ENCODE assay signal across 23 mouse cellular contexts in the genomic region with DNA sequence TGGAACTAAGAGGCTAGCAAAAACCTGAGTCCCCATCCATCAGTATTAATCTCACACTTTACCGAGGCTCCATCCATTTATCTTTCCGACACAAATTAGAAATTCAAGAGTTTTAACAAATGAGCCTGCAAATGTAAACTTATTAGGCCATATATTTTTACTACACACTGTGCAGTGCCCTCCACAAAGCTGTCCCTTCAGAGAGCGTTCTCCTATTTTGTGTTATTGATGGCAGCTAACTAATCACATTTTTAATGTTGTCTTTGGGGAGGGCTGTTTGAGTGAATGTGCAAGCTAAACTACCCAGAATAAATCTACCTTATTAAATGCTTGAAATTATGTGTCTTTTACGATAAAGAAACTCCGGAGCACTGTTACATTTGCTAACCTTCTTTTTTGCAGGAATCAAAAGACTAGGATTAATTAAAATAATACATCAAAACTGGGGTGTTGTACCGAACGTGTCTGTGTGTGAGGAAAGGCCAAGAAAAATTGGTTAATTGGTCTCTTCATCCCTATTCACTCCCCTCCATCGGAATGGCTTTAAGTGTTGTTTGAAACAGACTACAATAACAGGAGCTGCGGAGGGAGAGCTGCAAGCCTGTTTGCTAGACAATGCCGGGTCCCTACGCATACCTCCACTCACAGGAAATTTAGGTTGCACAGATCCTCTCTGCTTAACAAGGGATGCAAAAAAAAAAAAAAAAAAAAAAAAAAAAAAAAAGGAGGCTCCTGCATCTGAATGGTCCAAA.
DNase-seq lines count a peak whose midpoint lies in the region; ATAC-seq and TF ChIP-seq lines count a peak whose summit lies in the region.
"Had no signal": no experiment of that assay in that cellular context is flagged by ENCODE, and none has a peak within 500 bp of the region (broad histone marks: within the 10 kb centered on the region; RNA-seq: fewer than 3 reads in every experiment).

No protein-coding gene starts in this region.

- no peak for TF ChIP-seq EP300 in liver, postnatal 0 days (IDR thresholded peaks at IDR 0.05; ENCODE audit: low read depth)

- no peak for DNase-seq in forebrain, embryonic 11.5 days (ENCODE audit: low spot score)
- no peak for DNase-seq in hindbrain, postnatal 0 days (ENCODE audit: low spot score)
- DNase-seq in midbrain, embryonic 14.5 days: peak; percentile 20
- no peak for DNase-seq in midbrain, embryonic 10.5 days (ENCODE audit: low spot score)
- DNase-seq in retina, embryonic 14.5 days (ENCODE audit: low spot score): peak; percentile 18
- DNase-seq in liver, postnatal 0 days: no peak
- DNase-seq: adrenal gland, postnatal 14 days; B cell, adult 2 months; cerebellum, adult 18-20 months; cerebellum, adult 9-11 months; cerebellum, postnatal 36 days; forebrain, postnatal 0 days; gastrocnemius, postnatal 14 days; heart, adult 2 months; heart, postnatal 14 days had no signal

- H3K9me3 ChIP-seq in forebrain, embryonic 12.5 days: no peaks in the 10 kb centered on the region
- no peaks in the 10 kb centered on the region for H3K9me3 ChIP-seq in forebrain, embryonic 11.5 days (ENCODE audit: control insufficient read depth, low read length)
- H3K9me3 ChIP-seq in hindbrain, embryonic 15.5 days: no peaks in the 10 kb centered on the region
- H3K9me3 ChIP-seq in hindbrain, postnatal 0 days (ENCODE audit: low read length): no peaks in the 10 kb centered on the region
- H3K9me3 ChIP-seq in midbrain, embryonic 14.5 days (ENCODE audit: control insufficient read depth, low read length): no peaks in the 10 kb centered on the region
- no peaks in the 10 kb centered on the region for H3K9me3 ChIP-seq in midbrain, embryonic 10.5 days (replicated peaks)
- H3K9me3 ChIP-seq in liver, postnatal 0 days (ENCODE audit: low read length): no peaks in the 10 kb centered on the region
- H3K9me3 ChIP-seq: embryonic facial prominence, embryonic 13.5 days; heart, embryonic 15.5 days had no signal

- no peak overlapping the region for H3K4me3 ChIP-seq in forebrain, embryonic 12.5 days (replicated peaks)
- no peak overlapping the region for H3K4me3 ChIP-seq in forebrain, embryonic 11.5 days (ENCODE audit: low read depth, low read length)
- H3K4me3 ChIP-seq in hindbrain, embryonic 15.5 days: no peak overlapping the region
- H3K4me3 ChIP-seq in hindbrain, postnatal 0 days (ENCODE audit: low read length): no peak overlapping the region
- H3K4me3 ChIP-seq in midbrain, embryonic 14.5 days (replicated peaks; ENCODE audit: low read depth, low read length): no peak overlapping the region
- no peak overlapping the region for H3K4me3 ChIP-seq in midbrain, embryonic 10.5 days
- H3K4me3 ChIP-seq in liver, postnatal 0 days (ENCODE audit: low read depth, low read length): no peak overlapping the region
- H3K4me3 ChIP-seq: embryonic facial prominence, embryonic 13.5 days; heart, adult 2 months; heart, embryonic 15.5 days had no signal

- H3K4me2 ChIP-seq in forebrain, embryonic 12.5 days: no peak overlapping the region
- no peak overlapping the region for H3K4me2 ChIP-seq in forebrain, embryonic 11.5 days (ENCODE audit: low read depth, low read length, severe bottlenecking)
- no peak overlapping the region for H3K4me2 ChIP-seq in hindbrain, embryonic 15.5 days
- no peak overlapping the region for H3K4me2 ChIP-seq in hindbrain, postnatal 0 days (ENCODE audit: low read depth, low read length)
- H3K4me2 ChIP-seq in midbrain, embryonic 14.5 days (ENCODE audit: low read length): no peak overlapping the region
- H3K4me2 ChIP-seq in liver, postnatal 0 days (ENCODE audit: low read depth, low read length): no peak overlapping the region
- H3K4me2 ChIP-seq: embryonic facial prominence, embryonic 13.5 days; heart, embryonic 11.5 days; heart, embryonic 15.5 days had no signal

- ATAC-seq in forebrain, embryonic 12.5 days (ENCODE audit: low FRiP score): peak; percentile 30; the same call in 1 of the 2 replicates
- ATAC-seq in forebrain, embryonic 11.5 days (replicated peaks; ENCODE audit: low FRiP score): no peak
- ATAC-seq in hindbrain, embryonic 15.5 days (ENCODE audit: low FRiP score, low read depth): 0 out of 2 replicates have a peak, but pooled peaks have one; percentile 23
- no peak for ATAC-seq in hindbrain, postnatal 0 days
- ATAC-seq in midbrain, embryonic 14.5 days (ENCODE audit: low FRiP score, low TSS enrichment): no peak
- ATAC-seq in liver, postnatal 0 days: no peak
- ATAC-seq: activated CD4-positive, CD25-positive, alpha-beta regulatory T cell, adult 4 months; CD4-positive, CD25-positive, alpha-beta regulatory T cell, adult 4 months; forebrain, postnatal 0 days; Patski had no signal

- no peak for TF ChIP-seq CTCF in hindbrain, postnatal 0 days (IDR thresholded peaks at IDR 0.05; ENCODE audit: low read depth)
- TF ChIP-seq CTCF in liver, postnatal 0 days (IDR thresholded peaks at IDR 0.05; ENCODE audit: low read depth): no peak

- H3K27ac ChIP-seq in forebrain, embryonic 12.5 days: no peak overlapping the region
- no peak overlapping the region for H3K27ac ChIP-seq in forebrain, embryonic 11.5 days (ENCODE audit: low read depth, low read length)
- no peak overlapping the region for H3K27ac ChIP-seq in hindbrain, embryonic 15.5 days (replicated peaks)
- H3K27ac ChIP-seq in hindbrain, postnatal 0 days: no peak overlapping the region
- no peak overlapping the region for H3K27ac ChIP-seq in midbrain, embryonic 14.5 days (replicated peaks; ENCODE audit: low read depth, low read length)
- H3K27ac ChIP-seq in midbrain, embryonic 10.5 days (replicated peaks): no peak overlapping the region
- no peak overlapping the region for H3K27ac ChIP-seq in liver, postnatal 0 days (ENCODE audit: low read depth)
- H3K27ac ChIP-seq: embryonic facial prominence, embryonic 13.5 days; heart, adult 2 months; heart, embryonic 15.5 days had no signal

- 30% methylated on average over 11 of the region's 11 CpGs for WGBS in forebrain, embryonic 12.5 days
- WGBS in forebrain, embryonic 11.5 days: 56% methylated on average over 11 of the region's 11 CpGs
- WGBS in hindbrain, embryonic 15.5 days: 60% methylated on average over 11 of the region's 11 CpGs
- 69% methylated on average over 11 of the region's 11 CpGs for WGBS in hindbrain, postnatal 0 days
- 67% methylated on average over 11 of the region's 11 CpGs for WGBS in midbrain, embryonic 14.5 days
- WGBS in midbrain, embryonic 10.5 days: 80% methylated on average over 11 of the region's 11 CpGs
- WGBS in liver, postnatal 0 days (ENCODE audit: insufficient replicate concordance): 73% methylated on average over 11 of the region's 11 CpGs

- no peaks in the 10 kb centered on the region for H3K36me3 ChIP-seq in forebrain, embryonic 12.5 days (replicated peaks)
- H3K36me3 ChIP-seq in forebrain, embryonic 11.5 days (ENCODE audit: control insufficient read depth, insufficient read depth, low read length): no peaks in the 10 kb centered on the region
- no peaks in the 10 kb centered on the region for H3K36me3 ChIP-seq in hindbrain, embryonic 15.5 days
- H3K36me3 ChIP-seq in hindbrain, postnatal 0 days (ENCODE audit: insufficient read depth, low read length): no peaks in the 10 kb centered on the region
- H3K36me3 ChIP-seq in midbrain, embryonic 14.5 days (ENCODE audit: control insufficient read depth, insufficient read depth, low read length): no peaks in the 10 kb centered on the region
- no peaks in the 10 kb centered on the region for H3K36me3 ChIP-seq in midbrain, embryonic 10.5 days
- H3K36me3 ChIP-seq in liver, postnatal 0 days (replicated peaks; ENCODE audit: insufficient read depth, low read length): no peaks in the 10 kb centered on the region
- H3K36me3 ChIP-seq: embryonic facial prominence, embryonic 13.5 days; heart, embryonic 15.5 days had no signal

- H3K4me1 ChIP-seq in forebrain, embryonic 12.5 days: peaks cover 11% of the 10 kb centered on the region
- no peaks in the 10 kb centered on the region; the same call in 1 of the 2 replicates for H3K4me1 ChIP-seq in forebrain, embryonic 11.5 days (replicated peaks; ENCODE audit: control insufficient read depth, insufficient read depth, low read length)
- H3K4me1 ChIP-seq in hindbrain, embryonic 15.5 days (replicated peaks): 0 out of 2 replicates have a peak, but pooled peaks cover 3% of the 10 kb centered on the region
- no peaks in the 10 kb centered on the region for H3K4me1 ChIP-seq in hindbrain, postnatal 0 days (ENCODE audit: insufficient read depth, low read length)
- H3K4me1 ChIP-seq in midbrain, embryonic 14.5 days (ENCODE audit: control insufficient read depth, insufficient read depth, low read length): no peaks in the 10 kb centered on the region
- H3K4me1 ChIP-seq in midbrain, embryonic 10.5 days: peaks cover 9% of the 10 kb centered on the region; the same call in 1 of the 2 replicates
- no peaks in the 10 kb centered on the region for H3K4me1 ChIP-seq in liver, postnatal 0 days (ENCODE audit: insufficient read depth)
- H3K4me1 ChIP-seq: embryonic facial prominence, embryonic 13.5 days; heart, embryonic 15.5 days had no signal

- H3K27me3 ChIP-seq in forebrain, embryonic 12.5 days: no peaks in the 10 kb centered on the region
- no peaks in the 10 kb centered on the region for H3K27me3 ChIP-seq in forebrain, embryonic 11.5 days (ENCODE audit: control insufficient read depth, insufficient read depth, low read length)
- H3K27me3 ChIP-seq in hindbrain, embryonic 15.5 days: no peaks in the 10 kb centered on the region
- no peaks in the 10 kb centered on the region for H3K27me3 ChIP-seq in hindbrain, postnatal 0 days (ENCODE audit: insufficient read depth, low read length)
- H3K27me3 ChIP-seq in midbrain, embryonic 14.5 days (ENCODE audit: control insufficient read depth, insufficient read depth, low read length): no peaks in the 10 kb centered on the region
- no peaks in the 10 kb centered on the region for H3K27me3 ChIP-seq in midbrain, embryonic 10.5 days (ENCODE audit: low read depth, poor library complexity, severe bottlenecking)
- H3K27me3 ChIP-seq in liver, postnatal 0 days (ENCODE audit: insufficient read depth, low read length): no peaks in the 10 kb centered on the region
- H3K27me3 ChIP-seq: embryonic facial prominence, embryonic 13.5 days; heart, embryonic 15.5 days had no signal

- H3K9ac ChIP-seq in forebrain, embryonic 12.5 days: no peak overlapping the region
- no peak overlapping the region for H3K9ac ChIP-seq in forebrain, embryonic 11.5 days (ENCODE audit: low read length)
- no peak overlapping the region for H3K9ac ChIP-seq in hindbrain, embryonic 15.5 days
- no peak overlapping the region for H3K9ac ChIP-seq in hindbrain, postnatal 0 days (replicated peaks; ENCODE audit: low read length)
- H3K9ac ChIP-seq in midbrain, embryonic 14.5 days (replicated peaks; ENCODE audit: low read length): no peak overlapping the region
- H3K9ac ChIP-seq in liver, postnatal 0 days (replicated peaks): no peak overlapping the region
- H3K9ac ChIP-seq: embryonic facial prominence, embryonic 13.5 days; forebrain, postnatal 0 days; heart, embryonic 15.5 days had no signal

Comparison
In these comparisons a context has a peak if more than half of its experiments do, and no peak if none do; other contexts are left out.
1. ATAC-seq: peak in forebrain, embryonic 12.5 days (single experiment) and hindbrain, embryonic 15.5 days (single experiment); none in forebrain, embryonic 11.5 days (single experiment), hindbrain, postnatal 0 days (single experiment), midbrain, embryonic 14.5 days (single experiment) and liver, postnatal 0 days (single experiment).
2. DNase-seq: peak in midbrain, embryonic 14.5 days (single experiment) and retina, embryonic 14.5 days (single experiment); none in forebrain, embryonic 11.5 days (single experiment), hindbrain, postnatal 0 days (single experiment), midbrain, embryonic 10.5 days (single experiment) and liver, postnatal 0 days (single experiment).